Mouse (Mus musculus) kidney, adult 18-20 months (tissue): ENCODE data around the gene Tmem210.
A peak's percentile ranks its signal among the peaks of the same experiment; 100 is the strongest.

Experiments
- DNase-seq: peaks from one replicate; pipeline ENCODE4 v3.0.0; 2021

Tmem210 gene

DNA sequence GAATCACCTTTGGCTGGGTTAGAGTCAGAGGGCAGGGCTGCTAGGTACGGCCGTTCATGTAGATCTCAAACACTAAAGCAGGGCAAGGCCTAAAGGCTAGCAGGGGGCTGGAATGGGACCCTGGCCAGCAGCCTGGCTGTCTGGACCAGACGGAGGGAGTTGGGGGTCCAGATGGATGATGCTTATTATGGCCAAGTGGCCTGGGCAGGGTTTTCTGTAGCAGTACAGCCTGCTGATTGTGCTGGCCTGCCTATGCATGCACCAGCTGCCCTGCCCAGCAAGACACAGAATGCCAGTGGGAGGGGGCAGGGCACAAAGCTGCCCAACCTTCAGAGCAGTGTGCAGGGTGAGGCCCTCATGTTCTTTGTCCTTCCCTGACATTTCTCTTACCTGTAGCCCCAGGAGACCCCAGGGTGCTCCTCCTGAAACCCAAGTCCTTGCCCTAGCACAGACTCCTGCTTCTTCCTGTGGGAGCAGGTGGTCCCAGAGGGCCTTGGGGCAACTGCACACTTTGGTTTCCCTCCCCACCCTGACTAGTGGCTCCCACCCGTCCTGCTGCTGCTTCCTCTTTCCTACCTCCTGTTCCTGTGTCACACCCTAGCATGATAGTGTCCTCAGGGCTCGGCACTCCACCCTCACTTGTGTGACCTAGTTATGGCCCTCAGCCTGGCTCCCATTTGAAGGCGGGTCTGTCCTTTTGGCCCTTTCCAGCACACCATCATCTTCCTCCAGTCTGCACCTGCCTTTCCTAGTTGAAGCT is 21.9 kb upstream of the Tmem210 start:
- DNase-seq = peak; percentile 64

DNA sequence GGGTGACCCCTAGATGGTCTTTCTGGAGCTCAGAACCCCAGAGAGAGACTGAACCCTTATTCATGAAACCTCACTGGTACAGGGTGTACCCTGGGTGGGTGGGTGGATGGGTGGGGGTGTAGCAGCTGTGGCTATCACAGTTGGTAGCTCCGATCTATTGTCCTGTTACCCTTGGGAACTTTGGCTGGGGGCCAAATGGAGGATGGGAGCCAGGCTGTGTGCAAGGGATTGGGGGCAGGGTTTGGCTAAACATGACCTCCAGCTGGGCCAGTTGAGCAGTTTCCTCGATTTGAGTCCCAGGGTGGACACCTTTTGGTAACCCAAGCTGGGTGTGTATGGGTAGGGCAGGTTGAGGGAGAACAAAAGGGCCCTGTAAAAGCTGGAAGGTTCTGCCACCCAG is 21.2 kb upstream of the Tmem210 start:
- DNase-seq = peak; percentile 72

DNA sequence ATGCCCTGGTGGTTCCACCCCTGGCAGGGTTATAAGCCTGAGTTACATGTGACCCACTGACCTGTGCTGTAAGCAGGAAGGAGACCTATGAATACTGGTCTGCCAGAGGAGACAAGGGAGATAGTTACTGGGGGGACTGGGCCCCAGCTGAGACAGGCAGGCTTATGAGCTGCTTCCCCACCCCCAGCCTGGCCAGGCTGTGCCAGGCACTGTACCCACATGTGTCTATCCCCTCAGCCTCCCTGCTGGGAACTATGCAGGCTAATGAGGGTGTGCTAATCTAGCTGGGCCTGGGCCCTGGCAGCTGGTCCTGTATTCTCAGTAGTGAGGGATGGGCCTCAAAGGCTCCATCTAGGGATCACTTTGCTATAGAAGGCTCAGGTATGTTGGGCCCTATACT is 20.7 kb upstream of the Tmem210 start:
- DNase-seq = no peak

DNA sequence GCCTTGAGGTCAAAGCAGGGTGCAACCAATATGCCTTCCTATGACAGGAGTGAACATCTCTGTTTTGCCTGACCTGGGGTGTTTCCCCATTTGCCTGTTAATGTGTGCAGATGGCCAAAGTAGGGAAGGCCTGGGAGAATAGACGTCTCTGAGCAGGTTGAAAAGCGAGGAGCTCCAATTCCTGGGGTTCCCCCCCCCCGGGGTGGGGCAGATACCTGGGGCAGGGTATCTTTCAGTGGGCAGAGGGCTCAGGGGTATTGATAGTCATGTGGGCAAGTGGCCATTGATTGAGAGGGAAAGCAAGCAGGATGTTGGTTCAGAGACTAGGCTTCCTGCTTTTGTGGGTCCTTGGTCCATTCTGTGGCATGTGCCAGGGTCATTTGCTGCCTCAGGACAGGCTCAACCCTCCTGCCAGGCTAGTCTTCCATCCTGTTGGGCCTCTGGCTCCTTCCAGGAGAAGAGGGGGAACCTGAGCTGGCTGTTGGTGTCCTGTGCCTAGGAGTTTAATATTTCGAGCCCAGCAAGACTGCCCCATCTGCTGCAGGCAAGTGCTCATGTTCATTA is 20.1 kb upstream of the Tmem210 start:
- DNase-seq = no peak

DNA sequence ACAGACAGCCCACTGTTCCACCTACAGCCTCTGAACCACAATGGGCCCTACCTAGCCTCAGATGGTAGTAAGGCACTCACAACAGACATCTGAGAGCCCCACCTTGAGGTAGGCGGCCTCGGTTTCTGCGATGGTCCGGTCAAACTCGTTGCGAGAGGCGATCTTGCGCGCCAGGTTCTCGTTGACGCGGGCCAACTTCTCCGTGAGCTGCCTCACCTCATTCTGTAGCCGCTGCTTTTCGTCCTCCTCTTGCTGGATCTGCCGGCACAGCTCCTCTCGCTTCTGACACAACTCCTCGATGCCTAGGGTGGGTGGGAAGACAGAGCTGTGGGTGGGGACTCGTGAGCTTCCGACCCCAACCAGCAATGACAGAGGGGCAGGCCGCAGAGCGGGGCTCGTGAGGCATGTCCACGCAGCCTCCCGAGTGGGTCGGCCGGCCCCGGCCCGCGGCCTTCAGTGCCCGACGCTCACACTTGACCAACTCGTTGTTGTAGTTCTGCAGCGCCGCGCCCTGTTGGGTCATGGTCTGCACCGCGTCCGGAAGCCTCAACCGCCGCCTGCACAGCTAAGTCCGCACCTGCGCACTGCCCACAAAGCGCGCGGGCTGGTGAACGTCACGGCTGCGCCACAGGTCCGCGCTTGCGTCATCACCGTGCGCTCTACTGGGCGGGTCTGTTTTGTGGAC is 16.0 kb upstream of the Tmem210 start, which contains the start of the genes Ssna1 and Anapc2:
Ssna1 (minus strand) TSS at position 612 of the 685 bp plus-strand sequence.
Anapc2 (plus strand) TSS at position 652 of the 685 bp plus-strand sequence.
- DNase-seq = peak; percentile 99

DNA sequence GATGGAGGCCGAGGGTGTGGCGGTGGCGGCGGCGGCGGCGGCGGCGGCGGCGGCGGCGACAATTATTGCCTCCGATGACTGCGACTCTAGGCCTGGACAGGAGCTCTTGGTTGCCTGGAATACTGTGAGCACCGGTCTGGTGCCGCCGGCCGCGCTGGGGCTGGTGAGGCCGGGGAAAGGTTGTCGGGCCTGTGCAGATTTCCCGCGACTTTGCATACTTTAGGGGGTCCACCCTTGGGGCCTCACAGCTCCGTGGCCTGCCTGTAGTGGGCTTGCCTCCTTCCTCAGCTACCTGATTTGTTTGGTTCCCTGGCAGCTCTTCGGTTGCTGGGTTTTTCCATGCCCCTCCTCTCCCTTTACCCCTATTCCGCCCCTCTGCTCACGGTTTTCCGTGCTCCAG is 15.4 kb upstream of the Tmem210 start:
- no peak for DNase-seq

DNA sequence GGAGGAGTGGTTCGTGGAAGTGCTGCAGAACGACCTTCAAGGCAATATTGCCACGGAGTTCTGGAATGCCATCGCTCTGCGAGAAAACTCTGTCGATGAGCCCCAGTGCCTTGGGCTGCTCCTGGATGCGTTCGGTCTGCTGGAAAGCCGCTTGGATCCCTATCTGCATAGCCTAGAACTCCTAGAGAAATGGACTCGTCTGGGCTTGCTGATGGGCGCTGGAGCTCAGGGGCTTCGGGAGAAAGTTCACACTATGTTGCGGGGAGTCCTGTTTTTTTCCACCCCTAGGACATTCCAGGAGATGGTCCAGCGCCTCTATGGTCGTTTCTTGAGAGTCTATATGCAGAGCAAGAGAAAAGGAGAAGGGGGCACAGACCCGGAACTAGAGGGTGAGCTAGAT is 14.9 kb upstream of the Tmem210 start:
- no peak for DNase-seq

DNA sequence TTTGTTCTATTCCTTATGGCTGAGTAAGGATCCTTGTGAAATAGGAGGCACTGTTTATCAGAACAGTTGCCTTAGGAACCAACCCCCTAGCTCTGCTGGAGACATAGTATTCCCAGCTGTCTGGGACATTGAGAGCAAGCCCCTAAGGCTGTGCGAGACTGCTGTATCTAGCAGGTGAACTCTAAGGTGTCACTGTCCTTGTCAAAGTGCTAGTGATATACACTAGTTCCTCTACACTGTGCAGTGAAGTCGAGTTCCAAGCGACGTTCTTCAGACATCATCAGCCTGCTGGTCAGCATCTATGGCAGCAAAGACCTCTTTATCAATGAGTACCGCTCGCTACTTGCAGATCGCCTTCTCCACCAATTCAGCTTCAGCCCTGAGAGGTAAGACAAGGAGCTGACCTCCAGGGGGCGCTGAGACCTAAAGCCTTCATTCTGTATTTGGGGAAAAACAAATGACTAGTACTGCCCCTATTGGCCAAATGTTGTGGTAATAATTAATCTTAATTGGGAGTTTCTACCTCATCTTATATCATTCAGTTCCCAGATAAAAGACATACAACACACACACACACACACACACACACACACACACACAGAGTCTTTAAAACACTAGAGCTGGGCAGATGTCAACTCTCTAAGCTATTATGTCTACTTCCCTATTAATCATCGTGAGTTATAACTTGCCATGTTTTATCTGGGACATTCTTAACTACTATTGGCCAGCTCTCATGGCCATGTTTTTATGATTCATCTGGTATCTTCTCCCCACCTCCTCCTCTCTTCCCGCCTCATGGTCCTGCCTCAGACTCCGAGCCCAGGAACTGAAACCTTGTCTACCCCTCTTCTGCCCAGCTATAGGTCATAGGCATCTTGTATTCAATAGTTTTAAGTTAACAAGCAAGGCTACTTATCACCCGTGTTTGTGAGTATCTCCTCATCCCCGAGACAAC is 8.7 kb upstream of the Tmem210 start:
- peak; percentile 88 for DNase-seq

DNA sequence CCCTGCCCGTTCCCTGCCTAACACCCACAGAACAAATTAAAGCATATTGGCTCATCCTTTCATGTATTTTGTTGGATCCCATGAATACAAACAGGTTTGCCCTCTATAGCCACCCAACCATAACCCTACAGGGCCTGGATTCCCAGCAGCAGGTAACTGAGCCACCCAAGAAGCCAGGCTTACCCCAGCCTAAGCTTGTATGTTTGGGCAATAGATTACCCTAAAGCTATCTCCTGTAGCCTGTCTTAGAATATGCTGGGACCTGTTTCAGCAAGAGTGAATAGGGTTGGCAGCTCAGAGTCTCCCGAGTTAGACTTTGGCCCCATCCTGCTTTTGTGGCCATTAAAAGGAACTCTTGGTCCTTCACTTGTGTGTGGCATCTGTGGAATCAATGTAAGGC is 2.4 kb upstream of the Tmem210 start:
- no peak for DNase-seq

DNA sequence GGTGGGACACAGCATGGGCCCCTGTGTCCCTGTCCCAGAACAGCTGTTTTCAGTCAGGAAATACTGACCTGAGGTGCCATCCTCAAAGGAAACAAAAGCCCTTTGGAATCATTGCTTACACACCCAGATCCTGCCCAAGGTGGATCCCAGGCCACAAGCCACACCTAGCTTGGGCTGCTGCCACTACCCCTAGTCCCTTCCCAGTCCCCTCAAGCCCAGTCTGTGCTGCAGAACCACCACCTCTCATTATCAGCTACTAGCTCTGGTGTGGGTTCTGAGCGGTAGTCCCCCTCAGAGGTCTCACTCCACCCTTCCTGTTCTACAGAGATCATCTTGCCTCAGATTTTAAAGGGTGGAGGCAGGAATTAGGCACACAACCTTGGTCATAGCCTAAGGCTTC is 1.6 kb upstream of the Tmem210 start:
- no peak for DNase-seq

DNA sequence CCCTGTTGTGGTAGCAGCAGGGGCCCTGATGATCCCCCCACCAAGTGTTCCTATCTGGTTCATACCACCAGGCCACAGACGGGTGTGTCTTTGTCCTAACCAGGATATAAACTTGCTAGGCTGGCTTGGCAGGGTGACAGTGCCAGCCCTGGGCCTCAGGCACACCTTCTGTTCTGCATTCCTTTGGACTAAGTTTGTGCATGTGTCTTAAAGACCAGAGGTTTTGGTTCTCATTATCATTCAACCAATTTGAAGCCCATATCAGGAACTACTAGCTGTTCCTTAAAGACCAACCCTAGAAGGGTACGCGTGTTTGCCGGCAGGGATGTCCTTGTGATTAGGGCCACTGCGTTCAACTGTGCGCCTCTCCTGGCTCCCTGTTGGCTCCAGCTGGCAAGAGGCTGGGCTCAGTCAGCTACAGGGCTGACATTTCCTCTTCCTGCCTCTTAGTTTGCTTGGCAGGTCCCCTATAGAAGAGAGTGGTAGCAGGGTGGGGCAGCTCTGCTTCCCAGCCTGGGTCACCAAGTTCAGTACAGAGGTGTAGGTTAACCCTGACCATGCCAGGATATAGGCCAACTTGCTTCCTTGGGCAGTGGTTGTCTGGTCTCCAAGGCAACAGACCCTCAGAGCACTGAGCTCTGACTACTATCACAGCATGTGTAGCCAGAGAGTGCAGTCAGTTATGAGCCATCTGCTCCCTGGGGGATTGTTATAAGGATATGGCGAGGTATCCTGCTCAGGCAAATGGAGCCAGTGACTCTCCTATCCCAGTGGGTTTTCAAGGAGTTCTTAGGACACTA is 908 bp upstream of the Tmem210 start:
- peak; percentile 57 for DNase-seq

DNA sequence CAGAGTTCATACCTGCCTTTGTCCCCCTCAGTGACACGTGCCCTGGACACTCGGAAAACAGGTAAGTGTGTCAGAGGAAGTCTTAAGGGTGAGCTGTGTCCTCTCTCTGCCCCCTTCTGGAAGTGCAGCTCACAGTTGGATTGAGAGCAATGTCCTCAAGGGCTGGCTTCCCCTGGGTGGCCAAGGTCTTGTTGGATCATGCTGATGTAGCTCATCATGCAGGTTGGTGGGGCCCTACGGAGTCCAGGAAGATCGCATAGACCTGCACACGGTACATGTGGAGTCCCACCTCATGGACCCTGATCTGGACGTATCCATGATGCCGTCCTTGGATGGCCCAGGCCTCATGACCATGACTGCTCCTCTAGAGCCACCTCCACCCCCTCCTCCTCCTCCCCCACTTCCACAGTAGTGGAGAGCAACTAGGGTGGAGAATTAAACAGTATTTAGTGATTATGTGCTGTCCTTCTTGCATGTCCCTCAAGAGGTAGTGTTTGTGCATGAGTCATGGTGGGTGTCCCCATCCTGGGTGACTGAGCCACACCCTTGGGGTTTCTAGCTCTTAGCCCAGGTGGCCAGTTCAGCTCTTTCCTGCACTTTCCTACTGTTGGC is 895 bp downstream of the Tmem210 start:
- no peak for DNase-seq

DNA sequence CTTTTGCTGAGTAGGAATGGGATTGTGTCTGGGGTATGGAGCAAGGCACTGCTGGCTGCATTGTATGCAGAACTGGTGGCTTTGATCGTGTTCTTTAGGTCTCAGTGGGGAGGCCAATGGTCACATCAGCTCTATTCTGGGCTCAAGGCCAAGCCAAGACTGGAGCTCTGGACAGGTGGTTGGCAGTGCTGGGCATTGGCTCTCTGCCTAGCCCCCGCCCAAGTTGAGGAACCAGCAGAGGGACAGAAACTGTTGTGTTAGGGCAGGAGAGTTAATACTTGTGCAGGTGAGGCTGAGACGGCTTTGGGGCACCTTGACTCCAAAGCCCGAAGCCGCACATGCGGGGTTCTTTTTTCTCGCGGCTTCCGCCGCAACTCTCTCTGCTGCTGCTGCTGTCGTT is 1.7 kb downstream of the Tmem210 start, which contains the start of gene Lrrc26:
Lrrc26 (plus strand) TSS at position 265 of the 400 bp plus-strand sequence.
- DNase-seq = peak; percentile 73

DNA sequence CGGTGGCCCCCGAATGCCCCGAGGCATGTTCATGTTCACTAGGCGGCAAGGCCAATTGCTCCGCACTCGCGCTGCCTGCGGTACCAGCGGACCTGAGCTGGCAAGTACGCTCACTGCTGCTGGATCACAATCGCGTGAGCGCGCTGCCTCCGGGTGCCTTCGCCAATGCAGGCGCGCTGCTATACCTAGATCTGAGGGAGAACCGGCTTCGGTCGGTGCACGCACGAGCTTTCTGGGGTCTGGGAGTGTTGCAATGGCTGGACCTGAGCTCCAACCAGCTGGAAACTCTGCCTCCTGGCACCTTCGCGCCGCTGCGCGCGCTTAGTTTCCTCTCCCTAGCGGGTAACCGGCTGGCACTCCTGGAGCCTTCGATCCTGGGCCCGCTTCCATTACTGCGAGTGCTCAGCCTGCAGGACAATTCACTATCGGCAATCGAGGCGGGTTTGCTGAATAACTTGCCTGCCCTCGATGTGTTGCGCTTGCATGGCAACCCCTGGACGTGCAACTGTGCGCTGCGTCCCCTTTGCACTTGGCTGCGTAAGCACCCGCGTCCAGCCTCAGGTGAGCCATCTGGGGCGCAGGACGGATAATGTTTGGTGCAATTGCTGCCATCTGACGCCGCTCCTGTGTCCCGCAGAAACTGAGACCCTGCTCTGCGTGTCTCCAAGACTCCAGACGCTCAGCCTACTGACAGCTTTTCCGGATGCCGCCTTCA is 2.3 kb downstream of the Tmem210 start:
- peak; percentile 61 for DNase-seq

DNA sequence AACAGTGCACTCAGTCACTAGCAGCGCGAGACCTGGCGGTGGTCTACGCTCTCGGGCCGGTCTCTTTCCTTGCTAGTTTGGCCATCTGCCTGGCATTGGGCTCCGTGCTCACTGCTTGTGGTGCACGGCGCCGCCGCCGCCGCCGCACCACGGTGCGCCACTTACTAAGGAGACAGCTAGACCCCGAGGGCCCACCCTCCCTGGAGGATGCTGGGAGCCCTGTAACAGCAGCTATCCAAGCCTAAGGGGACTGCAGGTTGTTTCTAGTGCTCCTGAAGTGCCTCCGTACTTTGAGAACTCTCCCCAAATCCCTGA is 2.8 kb downstream of the Tmem210 start:
- DNase-seq = peak; percentile 33

DNA sequence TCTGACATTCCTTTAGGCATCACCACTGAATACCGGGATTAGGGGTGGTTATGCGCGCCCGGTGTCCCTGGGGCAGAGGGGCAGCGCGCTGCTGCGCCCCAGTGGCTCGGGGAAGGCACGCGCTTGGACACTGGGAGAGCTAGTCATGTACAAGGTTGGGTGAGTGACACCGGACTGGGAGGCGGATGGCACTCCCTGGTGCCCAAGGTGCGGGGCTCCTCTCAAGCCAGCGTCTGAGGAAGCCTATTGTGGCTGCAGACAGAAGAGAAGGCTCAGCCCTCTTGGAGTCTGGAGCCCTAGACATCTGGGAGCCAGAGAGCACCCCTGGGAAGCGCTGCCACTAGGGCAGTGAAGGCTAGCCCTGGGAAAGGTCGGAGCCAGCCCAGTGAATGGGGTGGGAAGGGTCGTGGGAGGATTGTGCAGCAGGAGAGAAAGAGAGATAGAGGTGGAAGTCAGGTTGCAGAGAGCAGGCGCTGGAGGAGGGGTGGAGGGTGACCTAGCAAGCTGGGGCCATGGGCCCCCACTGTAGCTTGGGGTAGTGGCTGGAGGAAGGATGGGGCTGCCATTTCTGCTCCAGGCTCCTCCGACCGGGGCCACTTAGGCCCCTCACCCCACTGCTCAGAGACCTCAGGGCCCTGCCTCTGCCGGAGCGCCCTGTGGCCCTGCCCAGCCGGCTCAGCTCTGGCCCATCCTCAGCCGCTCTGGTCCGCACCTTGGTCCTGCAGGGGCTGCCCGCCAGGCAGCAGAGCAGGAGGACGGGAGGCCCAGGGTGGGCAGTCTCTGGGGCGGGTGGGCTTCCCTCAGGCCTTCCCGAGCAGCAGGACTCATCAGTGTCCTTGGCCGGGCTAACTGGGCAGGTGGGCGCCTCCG is 3.5 kb downstream of the Tmem210 start:
- peak; percentile 37 for DNase-seq

DNA sequence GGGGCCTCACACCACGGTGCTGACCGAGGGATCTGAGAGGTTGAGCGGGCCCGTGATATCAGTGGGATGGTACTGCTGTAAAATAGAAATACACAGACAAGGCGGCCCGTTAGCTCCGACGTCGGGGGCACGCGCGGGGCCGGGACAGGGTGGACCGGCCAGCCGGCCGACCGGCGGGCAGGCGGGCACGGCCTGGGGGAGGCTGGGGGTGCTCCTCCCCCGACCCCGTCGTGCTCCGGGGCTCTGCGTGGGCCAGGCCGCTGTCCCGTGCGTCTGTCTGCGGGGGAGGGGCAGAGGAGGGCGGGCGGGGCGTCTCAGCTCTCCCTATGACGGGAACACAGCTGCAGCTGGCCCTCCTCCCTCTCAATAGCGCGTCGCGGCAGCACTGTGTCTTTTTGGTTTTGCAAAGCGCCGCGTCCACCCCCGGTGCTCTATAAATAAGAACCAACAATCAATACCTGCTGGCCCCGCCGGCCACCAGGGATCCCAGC is 4.2 kb downstream of the Tmem210 start:
- DNase-seq = peak; percentile 12

DNA sequence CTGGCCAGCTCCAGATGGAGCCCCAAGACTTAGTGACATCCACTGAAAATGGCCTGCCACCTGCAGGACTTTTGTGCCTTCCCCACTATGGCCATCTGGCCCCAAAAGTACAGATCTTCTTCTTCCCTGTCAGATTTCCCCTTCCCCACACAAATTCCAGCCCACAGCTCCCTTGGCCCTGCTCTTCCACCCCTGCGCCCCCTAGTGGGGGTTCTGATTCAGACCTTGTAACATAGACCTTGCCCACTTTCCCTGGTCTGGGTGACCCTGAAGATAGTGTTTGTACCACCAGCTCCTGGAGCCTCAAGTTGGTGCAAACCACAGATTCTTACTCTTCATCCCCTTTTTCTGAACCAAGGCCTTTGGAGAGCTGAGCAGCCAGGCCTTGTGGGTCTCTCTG is 4.9 kb downstream of the Tmem210 start:
- DNase-seq = peak; percentile 81

DNA sequence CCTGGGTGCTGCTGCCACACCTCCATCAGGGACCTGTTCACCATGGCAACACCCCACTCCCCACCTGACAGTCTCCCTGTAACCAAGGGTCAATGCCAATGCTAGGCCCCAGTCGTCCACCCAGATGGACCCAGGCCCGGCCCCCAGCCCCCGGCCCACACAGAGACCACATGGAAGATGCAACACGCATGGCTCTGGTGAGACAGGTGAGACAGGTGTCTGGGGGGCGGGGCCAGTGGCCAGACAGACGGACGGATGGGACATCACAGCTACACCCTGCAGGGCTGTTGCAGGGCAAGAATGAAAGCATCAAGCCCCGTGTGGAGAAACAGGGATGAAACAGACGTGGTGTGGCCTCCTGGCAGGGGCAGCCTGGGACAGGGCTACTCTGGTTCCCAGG is 5.8 kb downstream of the Tmem210 start:
- no peak for DNase-seq

DNA sequence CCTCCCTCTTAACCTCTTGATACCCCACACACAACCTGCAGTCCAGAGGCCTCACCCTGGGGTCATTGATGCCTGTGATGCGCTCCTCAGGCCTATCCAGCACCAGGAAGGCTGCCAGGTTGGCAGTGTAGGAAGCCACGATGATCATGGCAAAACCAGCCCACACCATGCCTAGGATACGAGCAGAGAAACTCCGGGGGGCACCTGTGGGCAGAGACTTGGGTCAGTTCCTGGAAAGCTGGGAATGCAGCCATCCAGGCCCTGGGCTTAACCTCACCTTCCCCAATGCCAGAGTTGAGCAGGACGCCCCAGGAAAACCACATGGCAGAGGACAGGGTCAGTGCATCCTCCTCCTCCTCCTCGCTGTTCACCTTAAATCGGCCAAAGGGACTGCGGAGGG is 9.1 kb downstream of the Tmem210 start:
- no peak for DNase-seq
